Mouse (Mus musculus): ENCODE data around the gene Gm11172.
"Not testable (repeated sequence)": the region's sequence is repeated elsewhere in the genome, so short reads cannot be mapped to it uniquely, and the experiment has no call there.

Gene Gm11172

DNA sequence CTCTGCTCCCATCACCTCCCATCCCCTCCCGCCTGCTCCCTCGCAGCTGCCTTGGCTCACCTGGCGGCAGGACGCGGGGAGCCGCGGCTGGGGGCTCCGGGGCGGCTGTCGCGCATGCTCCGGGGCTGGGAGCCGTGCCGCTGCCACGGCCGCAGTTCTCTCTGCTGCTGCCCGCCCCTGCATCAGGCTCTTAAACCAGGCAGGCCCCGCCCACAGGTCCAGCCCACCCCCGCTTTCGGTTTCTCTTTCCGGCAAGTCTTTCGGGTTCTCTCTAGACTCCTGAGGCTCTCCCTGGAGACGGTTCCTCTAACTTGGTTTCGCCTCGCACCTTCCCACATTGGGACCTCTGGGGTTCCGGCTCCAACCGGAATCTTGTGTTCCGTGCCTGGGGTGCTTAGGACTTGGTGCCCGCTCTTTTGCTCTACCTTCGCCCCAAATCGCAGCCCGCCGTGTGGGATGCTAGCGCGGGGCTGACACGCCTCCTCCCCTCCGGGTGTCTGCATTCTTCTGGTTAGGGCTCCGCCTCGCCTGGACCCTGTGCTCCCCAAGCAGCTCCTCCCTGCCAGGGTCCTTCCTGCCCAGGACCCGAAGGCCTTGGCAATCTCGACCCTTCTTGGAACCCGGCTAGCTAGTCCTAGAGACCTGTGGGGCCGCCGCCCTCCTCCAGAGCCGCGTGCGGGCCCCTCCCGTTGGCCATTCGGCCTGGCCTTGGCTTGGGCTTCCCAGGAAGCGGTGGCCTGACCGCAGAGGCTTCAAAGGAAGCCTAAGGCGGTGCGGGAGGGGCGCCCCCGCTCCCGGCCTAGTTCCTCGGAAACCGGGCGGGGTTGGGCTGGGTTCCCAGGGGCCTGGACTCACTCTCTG is 27.1 kb upstream of the Gm11172 start, which contains the start of gene Socs1:
TSS of gene Socs1 (minus strand) at position 166 of the 861 bp plus-strand sequence.
- peak; percentile 97 for DNase-seq

DNA sequence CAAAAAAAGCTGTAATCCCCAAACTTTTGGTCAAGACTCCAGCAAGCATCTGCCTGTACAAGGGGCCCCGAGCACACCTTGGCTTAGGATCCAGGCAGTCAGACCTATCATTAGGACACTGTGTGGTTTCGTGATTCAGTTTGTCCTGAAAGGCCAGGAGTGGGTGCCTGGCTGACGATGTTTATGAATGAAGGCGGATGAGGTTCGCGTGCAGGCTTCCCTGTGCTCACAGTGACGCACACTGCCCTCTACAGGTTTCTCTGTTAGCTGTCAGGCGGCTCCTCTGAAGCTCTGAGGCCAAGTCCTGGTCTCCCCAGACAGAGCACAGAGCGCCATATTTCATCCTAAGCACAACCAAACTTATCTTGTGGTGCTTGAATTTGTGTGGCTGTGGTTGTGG is 26.4 kb upstream of the Gm11172 start:
- peak; percentile 88 for DNase-seq

DNA sequence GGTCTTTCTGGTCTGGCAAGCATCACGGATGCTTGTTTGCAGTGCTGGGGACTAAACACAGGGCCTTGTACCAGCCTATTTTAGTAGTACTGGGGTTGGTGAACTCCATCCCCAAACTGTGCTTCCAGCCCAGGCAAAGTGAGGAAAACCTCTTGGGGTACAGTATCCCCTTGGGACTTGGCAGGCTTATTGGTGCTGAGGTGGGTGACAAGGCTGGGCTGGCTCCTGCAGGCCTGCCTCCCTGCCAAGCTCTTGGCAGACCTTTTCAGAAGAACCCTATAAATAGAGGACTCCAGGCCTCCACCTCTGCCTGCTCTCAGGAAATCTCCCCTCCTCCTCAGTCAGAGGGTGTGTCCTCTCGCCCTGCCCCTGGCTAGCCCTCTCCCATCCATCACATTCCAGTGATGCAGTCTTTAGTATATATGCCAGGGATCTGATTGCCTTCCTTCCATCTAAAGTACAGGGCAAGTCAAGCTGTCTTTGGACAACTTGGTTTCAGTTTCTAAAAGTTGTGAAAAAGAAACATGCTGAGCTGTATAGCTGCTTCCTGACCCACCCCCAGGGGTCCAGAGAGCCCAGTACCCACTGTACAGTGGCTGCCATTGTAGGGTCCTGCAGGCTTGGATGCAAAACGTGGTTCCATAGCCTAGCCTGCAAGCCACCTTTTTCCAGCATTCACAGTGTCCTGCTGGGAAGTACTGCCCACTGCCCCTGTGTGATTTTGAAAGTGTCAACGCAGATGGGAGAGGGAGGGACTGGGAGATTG is 25.8 kb upstream of the Gm11172 start:
- DNase-seq, result no peak

DNA sequence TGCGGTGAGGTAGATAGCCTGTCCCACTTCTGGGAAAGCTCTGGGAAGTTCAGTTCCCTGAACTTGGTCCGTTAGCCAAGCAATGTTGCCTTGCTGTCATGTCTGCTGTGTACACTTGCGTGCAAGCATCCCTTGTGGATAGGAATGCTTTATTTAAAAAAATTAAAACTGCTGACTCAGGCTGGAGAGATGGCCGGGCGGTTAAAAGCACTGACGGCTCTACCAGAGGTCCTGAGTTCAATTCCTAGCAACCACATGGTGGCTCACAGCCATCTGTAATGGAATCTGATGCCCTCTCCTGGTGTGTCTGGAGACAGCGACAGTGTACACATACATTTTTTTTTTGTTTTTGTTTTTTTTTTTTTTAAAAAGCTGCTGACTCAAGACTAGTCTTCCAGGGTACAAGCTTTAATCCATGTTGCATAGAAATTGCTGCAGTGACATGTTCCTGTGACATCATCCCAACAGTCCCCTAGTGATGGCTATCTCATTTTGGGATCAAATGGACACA is 25.1 kb upstream of the Gm11172 start:
- DNase-seq, result no peak

DNA sequence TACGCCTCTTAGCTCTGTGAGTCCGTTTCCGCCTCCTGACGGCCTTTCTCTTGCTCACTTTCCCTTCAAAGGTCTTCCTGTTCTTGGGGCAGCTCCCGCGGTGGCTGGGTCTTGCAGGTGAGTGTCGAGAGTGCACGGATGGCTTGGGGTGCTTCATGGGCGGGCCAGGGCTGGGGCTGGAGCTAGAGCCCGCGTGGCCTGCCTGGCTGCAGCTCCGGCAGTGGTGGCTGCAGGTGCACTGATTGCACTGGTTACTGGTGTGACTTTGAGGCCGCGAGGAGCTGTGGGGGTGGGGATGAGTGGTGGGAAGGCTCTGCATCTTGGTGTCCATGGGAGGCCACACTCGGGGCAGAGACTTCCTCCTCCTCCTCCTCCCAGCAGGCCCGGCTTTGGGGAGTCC is 24.4 kb upstream of the Gm11172 start, which contains the start of gene Tnp2:
TSS of gene Tnp2 (minus strand) at position 390 of the 400 bp plus-strand sequence.
- peak; percentile 68 for DNase-seq

DNA sequence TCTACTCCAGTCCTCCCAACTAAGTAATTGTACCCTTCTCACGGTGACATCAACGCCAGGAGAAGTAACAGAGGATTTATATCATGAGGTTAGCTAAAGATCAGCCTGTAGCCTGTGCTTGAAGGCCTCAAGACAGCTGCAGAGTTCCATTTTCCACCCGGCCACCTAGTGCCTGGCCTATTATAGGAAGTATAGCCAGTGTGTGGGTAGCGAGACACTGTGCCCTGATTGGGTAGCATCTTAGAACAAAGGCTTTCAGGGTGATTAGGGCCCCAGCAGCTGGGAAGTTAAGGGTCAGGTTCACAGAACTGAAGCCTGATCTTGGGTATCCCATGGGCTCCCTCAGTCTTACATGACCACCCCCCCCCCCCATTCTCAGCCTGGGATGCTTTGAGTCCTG is 23.8 kb upstream of the Gm11172 start:
- no peak for DNase-seq

DNA sequence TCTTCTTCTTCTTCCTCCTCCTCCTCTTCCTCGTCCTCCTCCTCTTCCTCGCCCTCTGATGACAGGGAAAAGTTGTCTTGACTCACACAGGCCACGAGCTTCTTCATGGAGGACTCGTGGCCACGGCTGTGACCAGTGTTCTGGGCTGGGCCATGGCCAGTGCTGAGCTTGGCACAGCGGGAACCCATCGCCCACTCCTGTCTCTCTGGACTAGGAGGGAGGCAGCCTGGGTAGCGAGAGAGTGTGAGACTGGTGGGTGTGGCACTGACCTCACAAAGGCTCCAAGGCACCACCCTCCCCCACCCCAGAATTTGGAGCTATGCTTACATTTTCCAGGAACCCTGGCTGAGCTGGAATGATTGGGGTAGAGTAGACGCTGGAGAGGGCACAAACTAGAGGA is 22.0 kb upstream of the Gm11172 start, which contains the start of gene Prm3:
TSS of gene Prm3 (minus strand) at position 213 of the 400 bp plus-strand sequence.
- no peak for DNase-seq

DNA sequence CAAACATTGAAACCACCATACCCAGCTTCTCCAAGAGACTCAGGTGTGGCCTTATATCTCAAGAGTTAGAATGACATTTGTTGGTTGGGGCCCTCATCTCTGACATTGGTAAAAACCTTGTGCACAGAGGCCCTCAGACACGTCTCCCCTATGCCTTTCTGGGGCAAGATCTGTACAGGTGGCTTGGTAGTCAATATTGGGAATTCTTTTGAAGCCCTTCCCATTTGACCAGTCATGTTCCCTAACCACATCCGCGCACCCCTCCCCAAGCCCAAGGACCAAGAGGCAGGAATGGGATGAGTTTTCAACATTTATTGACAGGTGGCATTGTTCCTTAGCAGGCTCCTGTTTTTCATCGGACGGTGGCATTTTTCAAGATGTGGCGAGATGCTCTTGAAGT is 16.7 kb upstream of the Gm11172 start, which contains the start of gene Prm2:
TSS of gene Prm2 (minus strand) at position 101 of the 400 bp plus-strand sequence.
- DNase-seq, result no peak

DNA sequence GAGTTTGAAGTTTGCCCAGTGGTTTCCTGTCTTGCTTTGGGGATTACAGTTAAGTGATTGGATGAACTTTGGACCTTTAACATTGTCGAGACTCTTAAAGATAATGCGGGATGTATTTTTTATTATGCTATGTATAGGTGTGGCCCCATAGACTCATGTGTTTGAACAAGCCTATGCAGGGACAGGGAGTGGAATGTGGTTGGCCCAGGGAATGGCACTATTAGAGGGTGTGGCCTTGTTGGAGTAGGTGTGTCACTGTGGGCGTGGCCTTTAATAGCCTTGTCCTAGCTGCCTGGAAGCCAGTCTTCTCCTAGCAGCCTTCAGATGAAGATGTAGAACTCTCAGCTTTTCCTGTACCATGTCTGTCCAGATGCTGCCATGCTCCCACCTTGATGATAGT is 10.3 kb upstream of the Gm11172 start:
- not testable (repeated sequence) for DNase-seq

DNA sequence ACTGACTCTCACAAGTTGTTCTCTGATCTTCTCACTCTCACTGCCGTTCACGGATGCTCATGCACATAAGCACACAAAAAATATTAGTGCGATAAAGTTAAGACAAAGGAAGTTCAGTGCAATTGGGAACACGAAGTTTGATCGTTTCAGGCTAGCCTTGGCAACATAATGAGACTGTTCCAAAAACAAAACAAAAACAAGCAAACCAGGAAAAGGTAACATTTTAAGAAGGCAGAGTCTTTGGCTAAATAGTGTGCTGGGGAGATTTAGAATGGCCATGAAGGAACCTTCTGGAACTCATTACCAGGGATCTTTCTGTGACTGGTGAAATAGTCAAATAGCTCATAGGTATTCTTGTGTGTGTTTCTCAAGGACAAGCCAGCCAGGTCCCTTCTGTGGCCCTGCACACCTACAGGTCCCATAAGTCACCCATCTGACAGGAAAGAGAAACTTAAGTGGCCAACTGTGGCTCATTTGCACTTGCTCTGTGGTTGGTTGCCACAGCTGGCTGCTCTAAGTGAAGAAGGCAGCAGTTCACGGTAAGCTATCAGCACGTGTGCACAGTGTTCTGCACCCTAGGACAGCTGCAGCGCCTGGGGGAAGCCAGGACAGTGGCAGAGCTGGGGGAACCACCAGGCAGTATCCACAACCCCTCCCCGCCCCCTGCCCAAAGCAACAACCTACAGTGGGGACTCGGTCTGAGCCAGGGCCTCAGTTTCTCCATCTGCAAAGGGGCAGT is 6.8 kb upstream of the Gm11172 start, which contains the start of gene Prm1:
TSS of gene Prm1 (minus strand) at position 51 of the 739 bp plus-strand sequence.
- DNase-seq, result peak; percentile 81

DNA sequence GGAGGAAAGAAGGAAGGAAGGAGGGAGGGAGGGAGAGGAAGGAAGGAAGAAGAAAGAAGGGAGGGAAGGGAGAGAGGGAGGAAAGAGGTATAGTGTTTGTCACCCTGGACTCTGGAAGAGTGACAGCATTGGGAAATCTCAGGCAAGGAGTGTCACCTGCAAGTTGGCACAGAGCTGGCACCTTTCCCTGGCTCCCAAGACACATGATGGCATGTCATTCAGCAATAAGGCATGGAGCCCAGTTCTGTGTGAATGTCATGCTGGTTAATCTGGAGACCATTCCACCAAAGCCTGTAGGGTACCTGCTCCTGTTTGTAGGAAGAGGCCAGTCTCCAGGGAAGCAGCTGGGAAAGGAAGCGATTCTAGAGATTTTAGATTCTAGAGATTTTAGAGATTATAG is 2.3 kb upstream of the Gm11172 start:
- DNase-seq, result no peak

DNA sequence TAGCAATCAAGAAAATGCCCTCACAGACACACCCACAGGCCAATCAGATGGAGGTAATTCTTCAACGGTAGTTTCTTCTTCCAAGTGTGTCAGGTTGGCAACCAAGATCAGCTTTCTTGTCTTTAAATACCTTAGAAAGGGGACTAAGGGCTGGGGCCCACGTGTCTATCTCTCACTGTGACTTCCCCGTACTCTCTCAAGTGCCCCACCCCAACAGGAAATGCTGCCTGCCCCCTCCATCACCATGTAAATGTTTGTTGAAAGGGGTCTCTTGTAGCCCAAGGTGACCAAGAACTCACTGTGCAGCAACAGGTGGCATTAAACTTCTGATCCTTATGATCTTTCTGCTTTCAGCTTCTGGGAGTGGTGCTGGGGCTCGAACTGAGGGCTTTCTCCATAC is 1.0 kb downstream of the Gm11172 start:
- no peak for DNase-seq

DNA sequence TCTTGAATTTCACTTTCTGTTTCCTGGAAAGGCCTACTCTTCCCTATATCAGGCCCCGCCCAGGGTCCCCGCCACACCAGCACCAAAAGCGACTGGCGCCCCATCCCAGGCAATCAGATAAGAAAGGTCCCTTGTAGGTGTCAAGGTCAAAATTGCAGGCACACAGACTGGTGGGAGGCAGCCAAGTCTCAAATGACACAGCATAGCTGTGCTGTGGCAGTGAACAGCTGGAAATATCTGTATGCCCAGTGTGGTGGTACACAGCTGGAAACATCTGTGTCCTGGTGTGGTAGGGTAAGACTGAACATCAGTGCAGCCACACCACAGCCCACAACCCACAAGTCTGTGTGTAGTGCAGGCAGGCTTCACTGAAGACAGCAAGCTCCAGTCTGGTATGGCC is 2.1 kb downstream of the Gm11172 start:
- DNase-seq, result no peak

DNA sequence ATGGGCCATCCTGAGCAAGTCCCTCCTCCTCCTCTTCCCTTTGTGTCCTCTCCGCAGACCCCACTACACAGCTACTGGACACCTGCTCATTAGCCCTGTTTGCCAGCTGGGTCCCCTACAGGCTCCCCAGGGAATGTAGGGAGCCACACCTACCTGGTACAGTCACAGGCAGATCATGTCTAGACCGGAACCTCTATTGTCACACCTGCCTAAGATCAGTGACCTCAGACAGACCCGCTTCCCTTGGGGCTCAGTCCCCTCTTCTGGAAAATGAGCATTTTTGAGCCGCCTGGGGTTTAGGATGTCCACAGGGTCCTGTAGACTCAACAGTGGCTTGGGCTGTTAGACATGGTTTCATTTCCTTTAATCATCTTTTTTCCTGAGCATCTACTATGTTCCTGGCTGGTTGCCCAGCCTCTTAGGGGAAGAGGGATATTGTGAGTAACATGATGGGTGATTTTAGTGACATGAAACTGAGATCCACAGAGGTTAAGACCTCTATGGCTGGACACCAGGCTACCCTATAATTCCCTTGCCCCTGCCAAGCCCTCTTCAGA is 5.9 kb downstream of the Gm11172 start:
- no peak for DNase-seq

DNA sequence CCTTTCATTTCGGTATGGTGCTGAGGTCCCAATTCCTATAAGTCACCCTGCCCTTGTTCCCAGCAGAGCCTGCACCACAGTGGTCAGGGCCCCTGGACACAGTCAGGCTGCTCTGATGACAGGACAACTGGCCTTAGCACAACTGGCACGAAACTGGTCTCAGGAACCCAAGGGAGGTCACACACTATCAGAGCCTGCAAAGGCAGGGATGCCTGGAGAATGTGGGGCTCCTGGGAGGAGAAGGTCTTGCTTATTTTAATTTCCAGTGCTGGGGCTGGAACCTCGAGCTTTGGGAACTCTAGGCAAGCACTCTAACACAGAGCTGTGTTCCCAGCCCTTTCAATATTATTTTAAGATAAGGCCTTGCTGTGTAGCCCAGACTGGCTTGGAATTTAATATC is 7.3 kb downstream of the Gm11172 start:
- no peak for DNase-seq

DNA sequence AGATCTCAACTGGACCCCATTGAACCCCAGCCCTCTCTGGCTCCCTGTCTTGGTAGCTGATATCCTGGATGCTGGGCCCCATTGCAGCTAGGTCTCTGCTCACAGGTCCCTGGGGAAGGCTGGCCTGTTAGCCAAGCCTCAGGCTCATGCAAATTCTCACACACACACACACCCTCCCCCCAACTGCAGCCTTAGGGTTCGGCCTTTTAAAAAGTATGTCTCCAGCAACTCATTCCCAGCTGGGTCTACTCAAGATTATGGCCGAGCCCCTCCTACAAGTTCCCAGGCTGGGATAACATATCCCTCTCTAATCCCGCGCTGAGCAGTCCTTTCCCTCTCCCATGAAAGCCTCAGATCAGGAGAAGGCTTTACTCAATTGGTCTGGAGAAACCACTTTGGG is 8.7 kb downstream of the Gm11172 start:
- no peak for DNase-seq

DNA sequence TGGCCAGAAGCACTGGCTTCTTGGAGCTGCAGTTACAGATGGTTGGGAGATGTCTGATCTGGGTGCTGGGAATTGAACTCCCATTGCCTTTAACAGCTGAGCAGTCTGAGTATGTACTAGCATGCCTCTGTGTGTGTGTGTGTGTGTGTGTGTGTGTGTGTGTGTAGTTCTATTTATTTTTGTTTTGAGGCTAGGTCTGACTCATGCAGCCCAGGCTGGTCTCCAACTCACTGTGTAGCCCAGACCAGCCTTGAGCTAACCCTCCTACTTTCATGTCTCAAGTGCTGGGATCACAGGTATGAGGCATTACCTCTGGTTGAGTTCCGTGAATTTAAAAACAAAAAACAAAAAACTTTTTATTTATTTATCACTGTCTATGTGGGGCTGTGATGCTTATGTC is 11.8 kb downstream of the Gm11172 start:
- DNase-seq, result no peak

DNA sequence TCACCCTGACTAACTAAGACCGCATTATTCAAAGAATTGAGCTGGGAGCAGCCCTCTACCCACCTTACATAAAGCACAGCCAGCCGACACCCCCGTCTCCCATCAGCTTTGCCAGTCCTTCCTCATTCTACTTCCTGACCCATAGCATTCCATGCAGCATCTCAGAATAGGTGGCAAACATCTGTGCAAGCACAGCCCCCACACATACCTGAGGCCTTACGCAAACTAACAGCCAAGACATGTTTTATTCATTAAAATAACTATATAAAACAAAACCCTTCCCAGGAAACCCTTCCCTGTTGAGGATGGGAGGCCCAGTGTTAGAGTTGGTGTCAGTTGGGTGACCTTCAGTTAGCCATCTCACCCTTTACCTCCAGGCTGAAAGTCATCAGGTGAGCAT is 13.1 kb downstream of the Gm11172 start:
- no peak for DNase-seq

DNA sequence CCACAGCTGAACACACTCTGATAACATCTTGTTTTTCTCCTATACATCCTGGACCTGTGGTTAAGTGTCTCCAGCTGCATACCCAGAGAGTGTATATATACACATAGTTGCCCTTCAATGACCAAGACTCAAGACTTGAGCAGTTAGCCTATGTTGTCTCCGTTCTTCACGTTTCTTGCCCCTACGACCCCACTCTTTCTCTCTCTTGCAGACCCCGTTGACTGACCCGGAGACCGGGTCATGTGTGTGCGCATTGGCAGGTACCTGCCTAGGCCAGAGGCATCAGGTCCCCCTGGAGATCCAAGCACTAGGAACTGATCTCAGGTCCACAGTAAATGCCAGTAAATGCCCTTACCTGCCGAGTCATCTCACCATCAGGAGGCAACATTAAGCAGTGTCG is 14.6 kb downstream of the Gm11172 start:
- peak; percentile 66 for DNase-seq

DNA sequence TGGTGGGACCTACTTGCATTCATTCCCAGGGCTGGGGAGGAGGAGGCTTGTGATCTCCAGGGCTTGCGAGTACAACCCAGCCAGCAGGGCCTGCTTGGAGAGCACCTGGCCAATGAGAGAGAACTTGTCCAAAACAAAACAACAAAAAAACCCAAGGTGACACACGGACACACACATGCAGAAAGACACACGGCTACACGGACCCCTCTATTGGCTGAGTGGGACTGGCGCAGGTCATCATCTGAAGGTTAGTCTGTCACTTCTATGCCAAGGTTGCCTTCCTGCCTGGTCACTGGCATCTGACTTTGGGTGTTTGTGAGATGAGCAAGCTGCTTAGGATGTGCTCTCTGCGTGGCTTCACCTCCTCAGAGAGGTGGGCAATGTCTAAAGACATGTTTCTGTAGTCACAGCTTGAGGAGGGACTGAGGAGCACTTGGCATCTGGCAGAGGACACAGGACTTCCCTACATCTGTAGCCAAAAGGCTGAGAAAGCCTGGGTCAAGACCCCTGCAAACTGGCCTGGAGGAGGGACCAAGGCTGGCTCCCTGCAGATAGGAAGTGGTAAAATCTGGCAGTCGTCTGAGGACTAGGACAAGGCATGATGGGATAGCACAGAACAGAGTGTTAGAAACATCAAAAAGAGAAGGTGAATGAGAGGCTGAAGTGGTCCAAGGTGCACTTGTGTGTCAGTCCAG is 15.2 kb downstream of the Gm11172 start:
- DNase-seq, result peak; percentile 70

DNA sequence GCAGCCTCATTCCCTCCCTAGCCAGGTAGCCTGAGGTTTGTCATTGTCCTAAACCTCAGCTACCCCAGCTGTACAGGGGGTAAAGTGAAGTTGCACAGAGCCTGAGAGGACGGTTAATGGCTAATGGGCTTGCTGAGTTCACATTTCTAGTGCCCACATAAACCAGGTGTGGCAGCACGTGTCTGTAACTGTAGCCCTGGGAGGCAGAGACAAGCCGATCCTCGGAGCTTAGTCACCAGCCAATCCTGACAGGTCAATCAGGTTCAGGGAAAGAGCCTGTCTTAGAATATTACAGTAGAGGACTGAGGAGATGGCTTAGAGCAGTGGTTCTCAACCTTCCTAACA is 15.7 kb downstream of the Gm11172 start:
- DNase-seq, result peak; percentile 59

DNA sequence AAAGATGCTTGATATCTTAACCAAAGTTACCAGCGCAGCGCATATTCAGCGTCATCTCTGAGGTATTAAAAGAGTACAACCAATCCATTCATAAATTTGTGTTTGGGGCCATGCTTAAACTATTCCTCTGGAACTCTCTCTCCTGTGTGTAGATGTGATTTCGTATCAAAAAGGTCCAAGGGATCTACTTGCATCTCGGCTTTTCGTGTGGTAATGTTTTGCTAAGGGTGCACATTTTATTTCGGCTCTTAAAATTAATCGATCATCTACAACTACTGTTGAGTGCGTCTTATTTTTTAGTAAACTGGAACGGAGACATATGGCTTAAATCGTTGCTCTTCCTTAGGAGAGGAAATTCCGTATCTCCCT is 21.8 kb downstream of the Gm11172 start:
- no peak for DNase-seq

Data from thymus, postnatal 4 days (tissue).